Mouse (Mus musculus) kidney, postnatal 36 days (tissue): ENCODE data around the gene Zfp109.

Experiments used
- DNase-seq, 2 experiments: peaks; one replicate each; pipeline ENCODE4 v3.0.0; 2021 to 2022; ENCODE audit warnings: mixed read lengths in 2 of 2

Gene Zfp109

GRCm38 (mm10) chr7:24207488-24208261 is 29.7 kb downstream of the Zfp109 start:
- peak; percentile 79 to 85 for DNase-seq

GRCm38 (mm10) chr7:24196961-24197360 is 40.4 kb downstream of the Zfp109 start:
- DNase-seq, result no peak

GRCm38 (mm10) chr7:24193157-24193556 is 44.2 kb downstream of the Zfp109 start:
- no peak for DNase-seq

- no peak for DNase-seq
These were observed 46.0 kb downstream of the Zfp109 start for GRCm38 (mm10) chr7:24191361-24191760.

- DNase-seq, result no peak
These were observed 47.8 kb downstream of the Zfp109 start for GRCm38 (mm10) chr7:24189571-24189944.

- DNase-seq, result no peak
These were observed 48.3 kb downstream of the Zfp109 start for GRCm38 (mm10) chr7:24188901-24189570.

GRCm38 (mm10) chr7:24187611-24188010 is 49.7 kb downstream of the Zfp109 start:
- no peak for DNase-seq
